Mouse (Mus musculus) stomach, embryonic 14.5 days (tissue): ENCODE data around the gene Trp53bp2. TPM values are rescaled to one million over a fixed set of nuclear protein-coding genes. Genes with fewer than 3 reads are reported as not detected.
A peak's percentile ranks its signal among the peaks of the same experiment; 100 is the strongest.

Source experiments
- ATAC-seq: fragments of 200-750 bp; cut with Nextera tagmentation; 2 replicates; pipeline ENCODE4 v1.8.0; 2017; ENCODE audit warnings: low read depth, moderate TSS enrichment; ENCODE audit not compliant: insufficient number of reproducible peaks, insufficient read depth, low FRiP score
- H3K27ac ChIP-seq: fragments of 300-500 bp; sonication (generic); 2 replicates; pipeline ENCODE4 v1.5.1; 2014; ENCODE audit warnings: mild to moderate bottlenecking, low read length, moderate library complexity, mixed read lengths
- H3K27me3 ChIP-seq: fragments of 300-500 bp; sonication (generic); 2 replicates; pipeline ENCODE4 v1.6.1; 2014; ENCODE audit warnings: low read length, control low read depth, mixed read lengths; ENCODE audit not compliant: control insufficient read depth, insufficient read depth
- H3K36me3 ChIP-seq: fragments of 300-500 bp; sonication (generic); 2 replicates; pipeline ENCODE4 v1.6.1; 2014; ENCODE audit warnings: mild to moderate bottlenecking, control low read depth, low read length, moderate library complexity, mixed read lengths; ENCODE audit not compliant: control insufficient read depth, insufficient read depth
- H3K4me1 ChIP-seq: fragments of 300-500 bp; sonication (generic); 2 replicates; pipeline ENCODE4 v1.6.1; 2014; ENCODE audit warnings: low read length, control low read depth, mixed read lengths; ENCODE audit not compliant: control insufficient read depth, insufficient read depth
- H3K4me2 ChIP-seq: fragments of 300-500 bp; sonication (generic); replicated peaks from 2 replicates; pipeline ENCODE4 v1.6.1; 2014; ENCODE audit warnings: low read depth, low read length, control low read depth
- H3K4me3 ChIP-seq: fragments of 300-500 bp; sonication (generic); 2 replicates; pipeline ENCODE4 v1.5.1; 2014; ENCODE audit warnings: low read depth, low read length, control low read depth
- H3K9ac ChIP-seq: fragments of 300-500 bp; sonication (generic); replicated peaks from 2 replicates; pipeline ENCODE4 v1.6.1; 2014; ENCODE audit warnings: low read depth, mild to moderate bottlenecking, control low read depth, low read length, moderate library complexity, mixed read lengths
- H3K9me3 ChIP-seq: fragments of 300-500 bp; sonication (generic); 2 replicates; pipeline ENCODE4 v1.6.1; 2016; ENCODE audit warnings: low read depth, low read length, control low read depth; ENCODE audit not compliant: control insufficient read depth
- WGBS: fragments of 180-500 bp; shearing (Covaris S2); extraction: QIAGEN DNeasy Blood & Tissue Kit; methylation state at CpG from one replicate; pipeline ENCODE4 v1.1.7; 2014; 5-methylcytosine and 5-hydroxymethylcytosine counted together
- polyA plus RNA-seq: library from polyadenylated mRNA; unstranded; fragments of >200 nt; fragmentation: Nextera tagmentation; extraction: Ambion mirVana; gene quantifications from 2 replicates; pipeline ENCODE4 v1.2.1, GENCODE M21; 2014

Trp53bp2 gene
- polyA plus RNA-seq, 1 experiment from 2014 or later, result 25.9 TPM

DNA sequence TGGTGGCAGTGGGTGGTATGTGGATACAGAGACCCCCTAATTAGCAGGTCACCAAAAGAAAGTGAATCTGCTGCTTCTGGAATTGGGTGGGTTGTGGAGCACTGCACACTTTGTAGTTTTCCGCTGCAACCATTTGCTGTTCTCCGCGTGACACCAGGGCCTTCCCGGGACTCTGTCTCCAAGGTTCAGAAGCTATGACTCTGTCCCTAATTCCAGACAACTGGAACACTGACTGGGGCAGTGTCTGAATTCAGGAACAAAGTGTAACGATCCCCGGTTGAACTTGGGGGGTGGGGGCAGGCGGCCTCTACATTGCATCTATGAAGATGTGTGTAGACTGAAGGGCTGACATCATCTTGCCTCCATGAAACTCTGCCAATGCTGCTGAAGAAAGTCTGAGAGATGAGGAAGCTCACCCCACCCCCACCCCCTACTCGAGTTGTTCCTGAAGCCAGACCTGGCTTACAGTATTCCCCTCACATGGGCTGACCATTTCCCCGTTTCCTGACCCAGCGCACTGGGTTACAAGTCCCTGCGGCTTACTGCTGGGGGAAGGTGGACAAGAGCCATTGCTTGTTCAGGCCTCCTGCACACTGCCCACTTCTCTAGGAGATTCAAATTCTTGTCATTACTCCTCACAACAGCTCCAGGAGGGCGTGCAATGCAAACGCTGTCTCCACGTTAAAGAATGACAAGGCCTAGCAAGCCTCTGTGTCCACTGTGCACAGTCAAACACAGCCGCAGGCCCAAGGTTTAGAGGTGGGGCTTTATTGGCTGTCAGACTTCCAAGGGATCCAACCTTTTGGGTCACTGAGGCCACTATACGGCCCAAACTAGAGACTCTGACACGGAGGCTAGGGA is 85.5 kb downstream of the Trp53bp2 start:
- Histone ChIP-seq H3K9ac (no peak overlapping the region), H3K27ac (no peak overlapping the region), H3K4me1 (peaks cover 26% of the 10 kb centered on the region), H3K9me3 (no peaks in the 10 kb centered on the region), H3K27me3 (no peaks in the 10 kb centered on the region), H3K36me3 (peaks cover 8% of the 10 kb centered on the region), H3K4me3 (no peak overlapping the region), H3K4me2 (no peak overlapping the region)
- no peak for ATAC-seq
- 71% methylated on average over 17 of the region's 17 CpGs for WGBS

GRCm38 (mm10) chr1:182496685-182497084 is 87.7 kb downstream of the Trp53bp2 start:
- Histone ChIP-seq H3K4me1 (peaks cover 26% of the 10 kb centered on the region), H3K9me3 (no peaks in the 10 kb centered on the region), H3K36me3 (no peaks in the 10 kb centered on the region; the same call in none of the 2 replicates), H3K9ac (no peak overlapping the region), H3K27me3 (no peaks in the 10 kb centered on the region), H3K4me2 (no peak overlapping the region), H3K27ac (no peak overlapping the region), H3K4me3 (no peak overlapping the region)
- peak; percentile 42; the same call in 1 of the 2 replicates for ATAC-seq
- WGBS, result 57% methylated on average over 6 of the region's 6 CpGs

GRCm38 (mm10) chr1:182497736-182498135 is 88.8 kb downstream of the Trp53bp2 start:
- H3K36me3 ChIP-seq, result no peaks in the 10 kb centered on the region; the same call in none of the 2 replicates
- no peak overlapping the region for H3K9ac ChIP-seq
- no peaks in the 10 kb centered on the region for H3K27me3 ChIP-seq
- no peak overlapping the region for H3K4me3 ChIP-seq
- 53% methylated on average over 4 of the region's 4 CpGs for WGBS
- no peak for ATAC-seq
- H3K9me3 ChIP-seq, result no peaks in the 10 kb centered on the region
- H3K4me1 ChIP-seq, result peaks cover 27% of the 10 kb centered on the region
- H3K27ac ChIP-seq, result no peak overlapping the region
- no peak overlapping the region for H3K4me2 ChIP-seq

DNA sequence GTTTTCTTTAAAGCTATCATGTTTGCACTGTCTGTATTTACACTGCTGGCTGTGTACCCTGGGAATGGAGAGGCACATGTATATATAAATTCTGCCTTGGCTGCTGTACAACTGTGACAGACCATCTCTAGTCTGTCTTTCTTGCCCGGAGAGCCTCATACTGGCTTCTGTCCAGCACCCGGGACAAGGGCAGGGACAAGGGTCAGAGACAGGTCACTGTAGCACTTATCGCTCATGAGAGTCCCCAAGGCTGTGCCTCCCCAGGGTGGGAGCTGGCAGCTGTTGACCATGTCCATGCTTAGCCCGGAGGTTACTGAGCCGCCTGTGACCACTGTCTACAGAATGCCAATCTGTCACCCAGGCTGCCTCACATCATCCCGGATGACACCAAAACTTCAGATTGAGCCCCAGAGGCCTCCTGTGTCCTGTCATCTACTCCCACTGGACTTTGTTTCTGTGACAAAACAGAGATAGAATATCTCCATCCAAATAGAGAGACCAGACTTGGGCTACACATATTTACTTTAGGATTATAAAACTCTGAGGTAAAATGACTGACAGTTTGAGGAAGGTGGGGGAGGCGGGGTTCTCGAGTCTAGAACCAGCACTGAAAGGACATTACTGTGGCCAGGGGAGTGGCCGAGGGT is 90.6 kb downstream of the Trp53bp2 start:
- Histone ChIP-seq H3K4me1 (peaks cover 41% of the 10 kb centered on the region), H3K27ac (no peak overlapping the region; the same call in 1 of the 2 replicates), H3K4me3 (no peak overlapping the region), H3K36me3 (no peaks in the 10 kb centered on the region; the same call in none of the 2 replicates), H3K4me2 (no peak overlapping the region), H3K9ac (no peak overlapping the region), H3K9me3 (no peaks in the 10 kb centered on the region), H3K27me3 (no peaks in the 10 kb centered on the region)
- no peak for ATAC-seq
- WGBS, result 62% methylated on average over 9 of the region's 9 CpGs

GRCm38 (mm10) chr1:182500224-182500623 is 91.3 kb downstream of the Trp53bp2 start:
- no peak overlapping the region for H3K4me2 ChIP-seq
- H3K9ac ChIP-seq, result no peak overlapping the region
- peaks cover 41% of the 10 kb centered on the region for H3K4me1 ChIP-seq
- no peak for ATAC-seq
- no peak overlapping the region for H3K27ac ChIP-seq
- peaks cover under 1% of the 10 kb centered on the region for H3K36me3 ChIP-seq
- H3K4me3 ChIP-seq, result no peak overlapping the region
- no peaks in the 10 kb centered on the region for H3K27me3 ChIP-seq
- H3K9me3 ChIP-seq, result no peaks in the 10 kb centered on the region
- 77% methylated on average over 4 of the region's 4 CpGs for WGBS

- no peaks in the 10 kb centered on the region for H3K9me3 ChIP-seq
- no peak overlapping the region for H3K9ac ChIP-seq
- no peak overlapping the region for H3K4me2 ChIP-seq
- H3K36me3 ChIP-seq, result peaks cover 2% of the 10 kb centered on the region
- ATAC-seq, result no peak
- H3K4me1 ChIP-seq, result peaks cover 42% of the 10 kb centered on the region
- H3K4me3 ChIP-seq, result no peak overlapping the region
- no peaks in the 10 kb centered on the region for H3K27me3 ChIP-seq
- WGBS, result 79% methylated on average over 4 of the region's 4 CpGs
- no peak overlapping the region for H3K27ac ChIP-seq
Observed at GRCm38 (mm10) chr1:182500843-182501242, 91.9 kb downstream of the Trp53bp2 start.

- Histone ChIP-seq H3K27me3 (no peaks in the 10 kb centered on the region), H3K9ac (no peak overlapping the region), H3K4me2 (no peak overlapping the region), H3K36me3 (peaks cover 2% of the 10 kb centered on the region), H3K9me3 (no peaks in the 10 kb centered on the region), H3K27ac (no peak overlapping the region), H3K4me3 (no peak overlapping the region), H3K4me1 (peaks cover 46% of the 10 kb centered on the region)
- ATAC-seq, result no peak
- 81% methylated on average over 7 of the region's 7 CpGs for WGBS
Observed at GRCm38 (mm10) chr1:182501815-182502405, 92.9 kb downstream of the Trp53bp2 start.

- H3K4me1 ChIP-seq, result peaks cover 41% of the 10 kb centered on the region
- no peaks in the 10 kb centered on the region for H3K27me3 ChIP-seq
- H3K27ac ChIP-seq, result no peak overlapping the region
Observed at GRCm38 (mm10) chr1:182502491-182503050, 93.6 kb downstream of the Trp53bp2 start.

More at GRCm38 (mm10) chr1:182502491-182503050, 93.6 kb downstream of the Trp53bp2 start:
- H3K36me3 ChIP-seq, result peaks cover 2% of the 10 kb centered on the region
- no peak overlapping the region for H3K4me2 ChIP-seq
- WGBS, result 84% methylated on average over 7 of the region's 7 CpGs
- no peak for ATAC-seq
- H3K4me3 ChIP-seq, result no peak overlapping the region
- no peaks in the 10 kb centered on the region for H3K9me3 ChIP-seq
- H3K9ac ChIP-seq, result no peak overlapping the region
